Mouse (Mus musculus): ENCODE results near the gene Aldh1l1.

GRCm38 (mm10) chr6:90615362-90615761 lies 129.1 kb downstream of the Aldh1l1 start:
- TF ChIP-seq TAL1 (IDR thresholded peaks at IDR 0.05; ENCODE audit: low read length) (no peak), GATA1 (IDR thresholded peaks at IDR 0.05; ENCODE audit: low read length) (no peak)
